In the genomic region with DNA sequence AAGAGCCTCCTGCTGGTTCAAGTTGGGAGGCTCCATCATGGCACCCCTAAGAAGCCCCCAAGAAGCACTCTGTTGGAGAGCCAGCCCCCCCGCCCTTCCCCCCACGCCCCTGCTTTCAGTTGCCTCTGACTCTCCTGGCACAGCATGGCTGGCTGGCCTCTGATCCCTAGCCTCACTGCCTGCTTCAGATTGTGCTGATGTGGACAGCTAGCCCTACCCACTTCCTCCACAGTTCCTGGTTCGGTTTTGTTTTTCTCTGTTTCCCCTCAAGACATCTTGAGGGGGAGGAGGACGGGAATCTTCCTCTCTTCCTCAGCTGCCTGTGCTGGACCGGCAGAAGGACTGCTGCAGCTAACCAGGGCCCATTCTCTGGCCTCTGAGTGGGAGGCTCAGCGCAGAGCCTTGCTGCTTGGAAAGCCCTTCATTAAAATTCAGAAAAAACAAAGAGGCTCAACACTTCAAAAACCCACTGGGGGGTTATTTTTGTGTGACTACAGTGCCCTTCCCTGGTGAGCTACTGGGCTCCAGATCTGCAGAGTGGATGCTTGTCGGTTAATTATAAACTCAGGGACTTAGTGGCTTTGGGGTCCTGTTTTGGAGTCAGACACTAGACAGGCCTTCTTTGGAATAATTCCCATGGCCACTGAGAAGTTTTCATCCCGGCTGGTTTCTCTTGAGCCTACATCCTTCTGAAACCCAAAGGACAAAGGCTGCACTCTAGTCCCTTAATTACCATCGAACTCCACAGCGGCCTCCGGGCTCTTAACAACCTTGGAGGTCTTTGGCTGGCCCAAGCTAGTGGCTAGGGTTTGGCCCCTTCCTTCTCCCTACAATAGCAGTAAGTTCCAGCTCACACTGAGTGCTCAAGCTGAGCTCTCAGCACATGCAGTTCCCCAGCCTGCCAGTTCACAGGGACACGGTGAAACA, we compare ENCODE assay signal across 9 mouse cellular contexts.
A peak's percentile ranks its signal among the peaks of the same experiment; 100 is the strongest.
DNase-seq lines count a peak whose midpoint lies in the region; ATAC-seq lines count a peak whose summit lies in the region.
"Had no signal": no experiment of that assay in that cellular context is flagged by ENCODE, and none has a peak within 500 bp of the region (broad histone marks: within the 10 kb centered on the region; RNA-seq: fewer than 3 reads in every experiment).

No protein-coding gene starts in this region.

- ATAC-seq in hindbrain, embryonic 15.5 days (ENCODE audit: low FRiP score, low read depth): no peak
- ATAC-seq in activated CD4-positive, CD25-positive, alpha-beta regulatory T cell, adult 4 months: no peak

- H3K9me3 ChIP-seq in hindbrain, embryonic 15.5 days: no peaks in the 10 kb centered on the region
- H3K9me3 ChIP-seq: liver, embryonic 13.5 days had no signal

- H3K4me1 ChIP-seq in hindbrain, embryonic 15.5 days (replicated peaks): peaks cover 41% of the 10 kb centered on the region

- H3K4me2 ChIP-seq in hindbrain, embryonic 15.5 days: no peak overlapping the region
- H3K4me2 ChIP-seq: liver, embryonic 13.5 days had no signal

- peak; percentile 96 for DNase-seq in heart, adult 11 months
- no peak for DNase-seq in heart, postnatal 14 days
- peak; percentile 13 to 23 for DNase-seq in right cerebral cortex, adult 2 months (ENCODE audit: low spot score in 2 of 2)
- no peak for DNase-seq in right cerebral cortex, postnatal 36 days (ENCODE audit: low spot score in 2 of 2)
- peak; percentile 50 for DNase-seq in testis, postnatal 10 days (ENCODE audit: low spot score)
- no peak for DNase-seq in adipocyte (ENCODE audit: low spot score)
- DNase-seq: liver, embryonic 13.5 days had no signal

- H3K27me3 ChIP-seq in hindbrain, embryonic 15.5 days: no peaks in the 10 kb centered on the region
- H3K27me3 ChIP-seq: liver, embryonic 13.5 days had no signal

- no peak overlapping the region for H3K9ac ChIP-seq in hindbrain, embryonic 15.5 days
- H3K9ac ChIP-seq: liver, embryonic 13.5 days had no signal

- intact Hi-C loops in heart, postnatal 14 days (cut with DNase I): no loop called here

- H3K27ac ChIP-seq in hindbrain, embryonic 15.5 days (replicated peaks): peak overlapping the region; percentile 45; the same call in 1 of the 2 replicates
- H3K27ac ChIP-seq: liver, embryonic 13.5 days had no signal

- H3K4me3 ChIP-seq in hindbrain, embryonic 15.5 days: no peak overlapping the region
- H3K4me3 ChIP-seq: liver, embryonic 13.5 days had no signal

- WGBS in hindbrain, embryonic 15.5 days: 12% methylated on average over 12 of the region's 12 CpGs

- H3K36me3 ChIP-seq in hindbrain, embryonic 15.5 days: no peaks in the 10 kb centered on the region
- H3K36me3 ChIP-seq: liver, embryonic 13.5 days had no signal

Comparison
In these comparisons a context has a peak if more than half of its experiments do, and no peak if none do; other contexts are left out.
1. DNase-seq: peak in heart, adult 11 months (single experiment), right cerebral cortex, adult 2 months (2 of 2) and testis, postnatal 10 days (single experiment); none in heart, postnatal 14 days (0 of 2), right cerebral cortex, postnatal 36 days (0 of 2) and adipocyte (single experiment).